Mouse (Mus musculus): ENCODE data around the gene Clip4.

GRCm38 (mm10) chr17:71730655-71731054 lies 37.6 kb upstream of the Clip4 start:
- no peak for TF ChIP-seq CTCF (IDR thresholded peaks at IDR 0.05; ENCODE audit: low read depth)
- TF ChIP-seq EP300 (IDR thresholded peaks at IDR 0.05; ENCODE audit: low read depth), result no peak

Measured in liver, embryonic 14.5 days (tissue).